Mouse (Mus musculus) neural tube, embryonic 11.5 days (tissue): ENCODE results near the gene Atxn1. TPM values are rescaled to one million over a fixed set of nuclear protein-coding genes. Genes with fewer than 3 reads are reported as not detected.

Experiments
- ATAC-seq: fragments of 200-750 bp; cut with Nextera tagmentation; 2 replicates; pipeline ENCODE4 v1.8.0; 2017; ENCODE audit warnings: moderate number of reproducible peaks, mild to moderate bottlenecking, moderate TSS enrichment, moderate library complexity; ENCODE audit not compliant: insufficient read depth, low FRiP score, low TSS enrichment
- DNase-seq: peaks from one replicate; pipeline ENCODE4 v3.0.0-alpha.2; 2015; ENCODE audit warnings: low spot score
- H3K27ac ChIP-seq: fragments of 300-500 bp; sonication (generic); 2 replicates; pipeline ENCODE4 v1.5.1; 2014; ENCODE audit warnings: low read depth, mild to moderate bottlenecking, low read length
- H3K27me3 ChIP-seq: fragments of 300-500 bp; sonication (generic); 2 replicates; pipeline ENCODE4 v1.6.1; 2014; ENCODE audit warnings: mild to moderate bottlenecking, low read length, mixed read lengths; ENCODE audit not compliant: control insufficient read depth, insufficient read depth
- H3K36me3 ChIP-seq: fragments of 300-500 bp; sonication (generic); 2 replicates; pipeline ENCODE4 v1.6.1; 2014; ENCODE audit warnings: mild to moderate bottlenecking, low read length, moderate library complexity, mixed read lengths; ENCODE audit not compliant: control insufficient read depth, insufficient read depth
- H3K4me1 ChIP-seq: fragments of 300-500 bp; sonication (generic); 2 replicates; pipeline ENCODE4 v1.6.1; 2014; ENCODE audit warnings: low read length, mixed read lengths; ENCODE audit not compliant: control insufficient read depth, insufficient read depth
- H3K4me2 ChIP-seq: fragments of 300-500 bp; sonication (generic); 2 replicates; pipeline ENCODE4 v1.6.1; 2014; ENCODE audit warnings: low read depth, mild to moderate bottlenecking, moderate library complexity
- H3K4me3 ChIP-seq: fragments of 300-500 bp; sonication (generic); 2 replicates; pipeline ENCODE4 v1.5.1; 2014; ENCODE audit warnings: low read depth, low read length
- H3K9ac ChIP-seq: fragments of 300-500 bp; sonication (generic); 2 replicates; pipeline ENCODE4 v1.6.1; 2014; ENCODE audit warnings: mild to moderate bottlenecking, low read length
- H3K9me3 ChIP-seq: fragments of 300-500 bp; sonication (generic); 2 replicates; pipeline ENCODE4 v1.6.1; 2016; ENCODE audit warnings: low read length; ENCODE audit not compliant: control insufficient read depth
- WGBS: fragments of 180-500 bp; shearing (Covaris S2); extraction: QIAGEN DNeasy Blood & Tissue Kit; methylation state at CpG from one replicate; pipeline ENCODE4 v1.1.7; 2014; 5-methylcytosine and 5-hydroxymethylcytosine counted together
- polyA plus RNA-seq: library from polyadenylated mRNA; unstranded; fragments of >200 nt; fragmentation: Nextera tagmentation; extraction: Ambion mirVana; gene quantifications from 2 replicates; pipeline ENCODE4 v1.2.1, GENCODE M21; 2014

The Atxn1 gene
- polyA plus RNA-seq, 1 experiment from 2014 or later, result 1.1 TPM

GRCm38 (mm10) chr13:45576185-45576584 is 388.6 kb downstream of the Atxn1 start:
- H3K27ac ChIP-seq, result no peak overlapping the region
- no peak overlapping the region for H3K4me2 ChIP-seq
- no peak overlapping the region for H3K4me3 ChIP-seq
- 0 out of 2 replicates have a peak, but pooled peaks cover 2% of the 10 kb centered on the region for H3K4me1 ChIP-seq
- WGBS, result 82% methylated on average over 4 of the region's 4 CpGs
- no peaks in the 10 kb centered on the region for H3K36me3 ChIP-seq
- H3K27me3 ChIP-seq, result no peaks in the 10 kb centered on the region
- H3K9me3 ChIP-seq, result no peaks in the 10 kb centered on the region
- no peak overlapping the region for H3K9ac ChIP-seq
- peak; percentile 21 for DNase-seq
- ATAC-seq, result no peak

- no peaks in the 10 kb centered on the region for H3K36me3 ChIP-seq
- no peaks in the 10 kb centered on the region for H3K27me3 ChIP-seq
- H3K4me3 ChIP-seq, result no peak overlapping the region
- H3K4me2 ChIP-seq, result no peak overlapping the region
- ATAC-seq (no peak), DNase-seq (peak; percentile 61)
- 34% methylated on average over 4 of the region's 4 CpGs for WGBS
- no peak overlapping the region for H3K27ac ChIP-seq
- H3K9me3 ChIP-seq, result no peaks in the 10 kb centered on the region
- 0 out of 2 replicates have a peak, but pooled peaks cover 2% of the 10 kb centered on the region for H3K4me1 ChIP-seq
- no peak overlapping the region for H3K9ac ChIP-seq
These were observed 392.0 kb downstream of the Atxn1 start for GRCm38 (mm10) chr13:45572768-45573167.

GRCm38 (mm10) chr13:45571795-45572262 is 393.0 kb downstream of the Atxn1 start:
- peak; percentile 87 for DNase-seq
- no peak for ATAC-seq
- no peaks in the 10 kb centered on the region for H3K9me3 ChIP-seq
- 5% methylated on average over 6 of the region's 6 CpGs for WGBS
- H3K4me2 ChIP-seq, result no peak overlapping the region
- H3K4me1 ChIP-seq, result 0 out of 2 replicates have a peak, but pooled peaks cover 2% of the 10 kb centered on the region
- no peak overlapping the region for H3K4me3 ChIP-seq
- no peaks in the 10 kb centered on the region for H3K36me3 ChIP-seq
- no peak overlapping the region for H3K9ac ChIP-seq
- no peak overlapping the region for H3K27ac ChIP-seq
- no peaks in the 10 kb centered on the region for H3K27me3 ChIP-seq

GRCm38 (mm10) chr13:45569932-45570331 is 394.9 kb downstream of the Atxn1 start:
- ATAC-seq, result no peak
- H3K27me3 ChIP-seq, result no peaks in the 10 kb centered on the region
- no peak overlapping the region for H3K27ac ChIP-seq
- no peak overlapping the region for H3K4me2 ChIP-seq
- no peak overlapping the region for H3K4me3 ChIP-seq
- no peak for DNase-seq
- no peaks in the 10 kb centered on the region for H3K36me3 ChIP-seq
- H3K9me3 ChIP-seq, result no peaks in the 10 kb centered on the region
- H3K9ac ChIP-seq, result no peak overlapping the region
- H3K4me1 ChIP-seq, result 0 out of 2 replicates have a peak, but pooled peaks cover 2% of the 10 kb centered on the region
- WGBS, result 72% methylated on average over 7 of the region's 7 CpGs

GRCm38 (mm10) chr13:45564946-45565345 is 399.9 kb downstream of the Atxn1 start:
- ATAC-seq (no peak), DNase-seq (no peak)
- Histone ChIP-seq H3K4me1 (no peaks in the 10 kb centered on the region), H3K4me3 (no peak overlapping the region), H3K9ac (no peak overlapping the region), H3K9me3 (no peaks in the 10 kb centered on the region), H3K4me2 (no peak overlapping the region), H3K27ac (no peak overlapping the region), H3K36me3 (no peaks in the 10 kb centered on the region), H3K27me3 (no peaks in the 10 kb centered on the region)
- 61% methylated on average over 4 of the region's 4 CpGs for WGBS

- Histone ChIP-seq H3K9ac (no peak overlapping the region), H3K27ac (no peak overlapping the region), H3K36me3 (no peaks in the 10 kb centered on the region), H3K27me3 (no peaks in the 10 kb centered on the region), H3K4me1 (no peaks in the 10 kb centered on the region), H3K4me3 (no peak overlapping the region), H3K9me3 (no peaks in the 10 kb centered on the region), H3K4me2 (no peak overlapping the region)
- WGBS, result 83% methylated on average over 9 of the region's 9 CpGs
- DNase-seq (no peak), ATAC-seq (no peak)
These were observed 402.8 kb downstream of the Atxn1 start for GRCm38 (mm10) chr13:45562011-45562410.

GRCm38 (mm10) chr13:45560543-45560942 is 404.3 kb downstream of the Atxn1 start:
- ATAC-seq (no peak), DNase-seq (peak; percentile 42)
- Histone ChIP-seq H3K27me3 (no peaks in the 10 kb centered on the region), H3K27ac (no peak overlapping the region), H3K9ac (no peak overlapping the region), H3K9me3 (no peaks in the 10 kb centered on the region), H3K4me2 (no peak overlapping the region), H3K4me3 (no peak overlapping the region), H3K4me1 (no peaks in the 10 kb centered on the region), H3K36me3 (no peaks in the 10 kb centered on the region)
- 75% methylated on average over 7 of the region's 7 CpGs for WGBS

GRCm38 (mm10) chr13:45559258-45559657 is 405.6 kb downstream of the Atxn1 start:
- no peaks in the 10 kb centered on the region for H3K9me3 ChIP-seq
- no peak overlapping the region for H3K27ac ChIP-seq
- no peaks in the 10 kb centered on the region for H3K36me3 ChIP-seq
- H3K4me3 ChIP-seq, result no peak overlapping the region
- H3K27me3 ChIP-seq, result no peaks in the 10 kb centered on the region
- no peak for ATAC-seq
- 89% methylated on average over 3 of the region's 3 CpGs for whole genome bisulfite sequencing
- H3K4me1 ChIP-seq, result no peaks in the 10 kb centered on the region
- H3K4me2 ChIP-seq, result no peak overlapping the region
- no peak for DNase-seq
- no peak overlapping the region for H3K9ac ChIP-seq

GRCm38 (mm10) chr13:45558367-45558766 is 406.4 kb downstream of the Atxn1 start:
- 64% methylated on average over 4 of the region's 4 CpGs for WGBS

More at GRCm38 (mm10) chr13:45558367-45558766, 406.4 kb downstream of the Atxn1 start:
- no peaks in the 10 kb centered on the region for H3K9me3 ChIP-seq
- DNase-seq (no peak), ATAC-seq (no peak)
- H3K4me1 ChIP-seq, result no peaks in the 10 kb centered on the region
- no peak overlapping the region for H3K9ac ChIP-seq
- H3K27me3 ChIP-seq, result no peaks in the 10 kb centered on the region
- H3K4me3 ChIP-seq, result no peak overlapping the region
- no peak overlapping the region for H3K4me2 ChIP-seq
- no peak overlapping the region for H3K27ac ChIP-seq
- H3K36me3 ChIP-seq, result no peaks in the 10 kb centered on the region
